Mouse (Mus musculus) cerebellum, adult 2 months (tissue): ENCODE measurements around the gene Kif1bp. TPM values are rescaled to one million over a fixed set of nuclear protein-coding genes. Genes with fewer than 3 reads are reported as not detected.
"Not testable (repeated sequence)": the region's sequence is repeated elsewhere in the genome, so short reads cannot be mapped to it uniquely, and the experiment has no call there.

ENCODE experiments used
- DNase-seq, 2 experiments: peaks; one replicate each; pipeline ENCODE4 v3.0.0; 2021
- H3K27ac ChIP-seq: fragments of 200-500 bp; 2 replicates; pipeline ENCODE4 v1.5.1; 2012; ENCODE audit warnings: low read length, control low read depth, inconsistent platforms; ENCODE audit not compliant: insufficient read depth
- H3K27me3 ChIP-seq: fragments of 200-500 bp; 2 replicates; pipeline ENCODE4 v1.6.1; 2012; ENCODE audit warnings: inconsistent platforms, mild to moderate bottlenecking, low read length, moderate library complexity; ENCODE audit not compliant: control insufficient read depth, insufficient read depth
- H3K4me1 ChIP-seq: fragments of 200-500 bp; 2 replicates; pipeline ENCODE4 v1.6.1; 2011; ENCODE audit warnings: low read length; ENCODE audit not compliant: control insufficient read depth, insufficient read depth
- H3K4me3 ChIP-seq: fragments of 200-500 bp; replicated peaks from 2 replicates; pipeline ENCODE3; 2011; ENCODE audit warnings: mild to moderate bottlenecking, low read depth, low read length, control low read depth; ENCODE audit not compliant: insufficient read depth
- CTCF ChIP-seq: fragments of 200-500 bp; IDR thresholded peaks from 2 replicates; pipeline ENCODE4 v1.5.1; 2011; ENCODE audit warnings: low read depth, mild to moderate bottlenecking, control low read depth, low read length, moderate library complexity, borderline replicate concordance; ENCODE audit not compliant: insufficient read depth
- POLR2A ChIP-seq: fragments of 200-500 bp; IDR thresholded peaks from 2 replicates; pipeline ENCODE4 v1.6.1; 2011; ENCODE audit warnings: low read length, control low read depth, borderline replicate concordance; ENCODE audit not compliant: insufficient read depth
- WGBS: fragments of 180-500 bp; shearing (Covaris S2); methylation state at CpG from one replicate; pipeline ENCODE4 v1.1.7; 2018; 5-methylcytosine and 5-hydroxymethylcytosine counted together
- polyA plus RNA-seq: library from polyadenylated mRNA; depleted of rRNA; stranded (reverse); fragments of >200 nt; gene quantifications from 2 replicates; pipeline ENCODE4 v1.2.3, GENCODE M21; 2012

Kif1bp gene
- polyA plus RNA-seq, 1 experiment: 124 TPM

- Histone ChIP-seq H3K4me3 (no peak overlapping the region), H3K27ac (no peak overlapping the region), H3K4me1 (no peaks in the 10 kb centered on the region), H3K27me3 (no peaks in the 10 kb centered on the region; the same call in 1 of the 2 replicates)
- no peak for DNase-seq
- WGBS: 84% methylated on average over 17 of the region's 17 CpGs
- TF ChIP-seq POLR2A: no peak
- no peak for TF ChIP-seq CTCF
Measured at GRCm38 (mm10) chr10:62506019-62506556, 72.2 kb downstream of the Kif1bp start.

GRCm38 (mm10) chr10:62505224-62505983, 72.9 kb downstream of the Kif1bp start:
- 66% methylated on average over 9 of the region's 9 CpGs for WGBS
- no peak for DNase-seq

GRCm38 (mm10) chr10:62503836-62504628, 74.2 kb downstream of the Kif1bp start:
- Histone ChIP-seq H3K4me3 (no peak overlapping the region), H3K4me1 (no peaks in the 10 kb centered on the region), H3K27ac (no peak overlapping the region), H3K27me3 (no peaks in the 10 kb centered on the region; the same call in 1 of the 2 replicates)
- TF ChIP-seq POLR2A: no peak
- no peak for TF ChIP-seq CTCF
- WGBS: 71% methylated on average over 12 of the region's 12 CpGs
- no peak for DNase-seq

More at GRCm38 (mm10) chr10:62505224-62505983, 72.9 kb downstream of the Kif1bp start:
- Histone ChIP-seq H3K27ac (no peak overlapping the region), H3K27me3 (no peaks in the 10 kb centered on the region; the same call in 1 of the 2 replicates), H3K4me3 (no peak overlapping the region), H3K4me1 (no peaks in the 10 kb centered on the region)
- TF ChIP-seq POLR2A: no peak

DNA sequence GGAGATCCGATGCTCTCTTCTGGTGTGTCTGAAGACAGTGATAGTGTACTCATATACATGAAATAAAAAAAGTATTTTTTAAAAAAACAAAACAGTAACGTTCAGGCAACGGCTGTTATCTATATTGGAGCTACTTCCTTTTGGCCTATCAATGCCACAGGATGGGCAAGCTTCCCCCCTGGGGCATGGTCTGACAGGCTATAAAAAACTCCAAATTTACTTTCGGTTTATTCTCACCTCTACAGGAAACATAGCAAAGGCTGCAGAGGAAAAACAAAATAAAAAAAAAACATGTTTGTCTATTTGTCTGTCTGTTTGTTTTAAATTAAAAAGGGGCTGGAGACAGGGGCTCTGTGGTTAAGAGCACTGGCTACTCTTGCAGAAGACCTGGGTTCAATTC, 74.9 kb downstream of the Kif1bp start:
- no peaks in the 10 kb centered on the region for H3K4me1 ChIP-seq
- TF ChIP-seq POLR2A (no peak), CTCF (no peak)
- H3K4me3 ChIP-seq: no peak overlapping the region
- no peak overlapping the region for H3K27ac ChIP-seq
- H3K27me3 ChIP-seq: no peaks in the 10 kb centered on the region; the same call in 1 of the 2 replicates
- WGBS: 85% methylated on average over 4 of the region's 4 CpGs
- DNase-seq: no peak

- 81% methylated on average over 7 of the region's 7 CpGs for WGBS
Measured at GRCm38 (mm10) chr10:62501951-62502350, 76.3 kb downstream of the Kif1bp start.

DNA sequence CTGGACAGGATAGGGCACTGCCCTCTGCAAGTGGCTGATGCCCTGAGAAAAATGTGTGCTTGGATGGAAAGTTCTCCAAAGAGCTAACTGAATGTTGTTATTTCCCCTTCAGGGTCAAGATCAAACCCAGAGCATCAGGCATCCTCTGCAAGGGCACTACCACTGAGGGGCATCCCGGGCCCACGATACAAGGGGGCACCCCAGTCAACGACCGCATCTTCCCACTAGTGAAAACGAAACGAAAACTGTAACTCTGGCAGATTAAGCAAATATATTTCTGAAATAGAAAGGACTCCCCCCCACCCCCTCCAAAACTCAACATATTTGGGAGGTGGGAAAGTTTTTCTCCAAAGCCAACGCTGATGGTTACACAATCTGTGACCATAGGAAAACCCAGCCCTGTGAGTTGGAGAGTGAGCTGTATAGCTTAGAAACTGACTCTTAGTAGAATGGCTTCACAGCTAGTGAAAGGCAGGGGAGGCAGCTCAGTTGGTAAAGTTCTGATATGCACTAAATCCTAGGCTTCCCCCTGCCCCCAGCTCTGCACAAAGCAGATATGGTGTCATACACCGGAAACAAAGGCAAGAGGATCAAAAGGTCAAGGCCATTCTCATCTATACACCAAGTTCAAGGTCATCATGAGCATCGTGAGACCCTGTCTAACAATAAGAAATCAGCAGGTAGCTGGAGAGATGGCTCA, 77.2 kb downstream of the Kif1bp start:
- no peaks in the 10 kb centered on the region for H3K4me1 ChIP-seq
- H3K27ac ChIP-seq: no peak overlapping the region
- H3K4me3 ChIP-seq: no peak overlapping the region
- WGBS: 88% methylated on average over 9 of the region's 9 CpGs
- no peak for TF ChIP-seq CTCF
- no peak for TF ChIP-seq POLR2A
- H3K27me3 ChIP-seq: no peaks in the 10 kb centered on the region
- no peak for DNase-seq

More at GRCm38 (mm10) chr10:62501951-62502350, 76.3 kb downstream of the Kif1bp start:
- Histone ChIP-seq H3K27ac (no peak overlapping the region), H3K4me3 (no peak overlapping the region), H3K27me3 (no peaks in the 10 kb centered on the region), H3K4me1 (no peaks in the 10 kb centered on the region)
- TF ChIP-seq POLR2A (no peak), CTCF (no peak)
- DNase-seq: no peak

DNA sequence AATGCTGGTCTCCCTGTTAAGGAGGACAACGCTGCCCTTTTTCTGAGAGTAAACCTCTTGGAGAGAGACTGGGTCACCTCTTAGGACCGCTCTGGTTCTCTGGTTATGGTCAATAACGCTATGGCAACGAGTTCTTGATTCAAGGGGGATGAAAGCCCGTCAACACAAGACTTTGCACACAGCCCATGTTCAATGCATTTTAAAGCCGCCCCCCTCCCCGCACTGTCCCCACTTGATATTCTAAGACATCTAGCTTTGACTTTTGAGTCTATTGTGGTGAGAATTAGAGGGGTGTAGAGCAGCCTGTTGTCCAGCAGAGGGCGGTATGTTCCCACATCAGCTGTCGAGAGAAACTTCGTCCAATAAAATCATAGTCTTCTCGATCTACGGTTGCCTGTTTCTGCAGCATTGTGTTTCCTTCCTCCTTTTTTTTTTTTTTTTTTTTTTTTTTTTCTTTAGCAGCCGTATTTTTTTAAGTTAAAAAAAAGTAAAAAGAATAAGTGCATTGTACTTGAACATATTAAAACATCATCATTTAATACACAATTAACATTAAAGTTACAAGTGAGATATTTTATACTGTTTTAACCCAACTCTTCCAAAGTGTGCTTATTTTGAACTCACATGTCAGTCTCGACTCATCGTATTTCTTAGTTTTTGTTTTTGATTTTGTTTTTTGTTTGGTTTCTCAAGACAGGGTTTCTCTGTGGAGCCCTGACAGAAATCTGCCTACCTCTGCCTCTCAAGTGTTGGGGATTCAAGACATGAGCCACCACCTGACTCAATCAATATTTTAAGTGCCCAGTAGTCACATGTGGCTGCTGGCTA, 78.0 kb downstream of the Kif1bp start:
- 20% methylated on average over 15 of the region's 15 CpGs for WGBS
- peak; percentile 49 to 58 for DNase-seq
- Histone ChIP-seq H3K4me1 (no peaks in the 10 kb centered on the region), H3K27me3 (no peaks in the 10 kb centered on the region), H3K27ac (no peak overlapping the region), H3K4me3 (no peak overlapping the region)
- TF ChIP-seq CTCF: peak; percentile 83
- no peak for TF ChIP-seq POLR2A

GRCm38 (mm10) chr10:62491681-62492080, 86.6 kb downstream of the Kif1bp start:
- DNase-seq, H3K4me3 ChIP-seq, H3K27ac ChIP-seq, H3K4me1 ChIP-seq, H3K27me3 ChIP-seq: not testable (repeated sequence)
- WGBS: 84% methylated on average over 3 of the region's 3 CpGs
